Mouse (Mus musculus): ENCODE measurements around the gene Pfdn4. TPM values are rescaled to one million over a fixed set of nuclear protein-coding genes. Genes with fewer than 3 reads are reported as not detected.

Pfdn4 gene
- polyA plus RNA-seq, 1 experiment from 2014 or later, result 48.1 TPM

DNA sequence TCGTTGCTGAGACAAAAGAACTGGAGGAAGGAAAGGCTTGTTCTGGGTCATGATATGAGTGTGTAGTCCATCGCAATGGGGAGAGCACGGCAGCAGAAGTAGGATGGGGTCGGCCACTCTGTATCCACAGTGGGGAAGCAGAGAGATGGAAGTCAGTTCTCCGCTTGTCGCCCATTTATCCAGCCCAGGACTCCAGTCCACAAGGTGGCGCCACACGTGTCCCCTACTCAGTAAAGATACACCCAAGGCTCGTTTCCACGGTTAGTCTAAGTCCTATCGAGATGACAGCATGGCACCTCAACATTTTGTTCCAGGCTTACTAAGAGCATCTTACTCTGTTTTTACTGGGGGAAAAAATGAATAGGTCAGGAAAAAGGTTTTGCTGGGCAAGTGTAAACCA is 20.0 kb upstream of the Pfdn4 start:
- no peaks in the 10 kb centered on the region; a peak in 1 of 4 replicates for H3K4me1 ChIP-seq (ENCODE audit: control insufficient read depth in 2 of 2, insufficient read depth in 2 of 2, low read length in 2 of 2)
- peaks cover 82% of the 10 kb centered on the region for H3K27me3 ChIP-seq (ENCODE audit: control insufficient read depth, insufficient read depth, low read length)
- no peak overlapping the region for H3K4me3 ChIP-seq (ENCODE audit: control insufficient read depth in 1 of 2, insufficient read depth in 1 of 2, low read depth in 1 of 2, low read length in 2 of 2)
- H3K9me3 ChIP-seq (ENCODE audit: control insufficient read depth, low read length), result peaks cover 3% of the 10 kb centered on the region; the same call in 1 of the 2 replicates
- H3K4me2 ChIP-seq (ENCODE audit: low read length), result no peak overlapping the region
- no peak for ATAC-seq (ENCODE audit: insufficient number of reproducible peaks, insufficient read depth, low FRiP score, low read depth)
- no peak overlapping the region for H3K9ac ChIP-seq (ENCODE audit: low read length)
- 60% methylated on average over 11 of the region's 11 CpGs for WGBS
- no peaks in the 10 kb centered on the region for H3K36me3 ChIP-seq (ENCODE audit: control insufficient read depth, insufficient read depth, low read length)
- H3K27ac ChIP-seq (replicated peaks in 1 of 2; ENCODE audit: control insufficient read depth in 1 of 2, insufficient read depth in 1 of 2, low read depth in 2 of 2, low read length in 2 of 2), result no peak overlapping the region

DNA sequence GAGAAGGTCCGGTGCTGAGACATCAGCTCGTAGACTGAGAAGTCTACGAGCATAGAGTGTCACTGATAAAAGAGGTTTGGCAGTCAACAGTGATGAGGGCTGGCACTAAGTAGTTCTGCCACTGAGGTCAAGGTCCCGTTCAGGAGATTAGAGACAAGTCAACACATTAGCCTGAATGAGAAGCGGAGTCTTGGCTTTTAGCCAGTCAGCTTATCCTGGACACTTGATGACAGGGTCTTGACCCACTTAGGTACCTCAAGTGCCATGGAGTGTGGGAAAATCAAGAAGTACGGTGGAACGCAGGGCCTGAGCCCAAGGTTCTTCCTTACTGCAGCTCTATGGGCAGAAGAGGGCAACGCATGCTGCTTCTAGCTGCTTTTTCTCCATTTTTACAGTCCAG is 19.6 kb upstream of the Pfdn4 start:
- no peak overlapping the region for H3K4me2 ChIP-seq (ENCODE audit: low read length)
- H3K9me3 ChIP-seq (ENCODE audit: control insufficient read depth, low read length), result peaks cover 3% of the 10 kb centered on the region; the same call in 1 of the 2 replicates
- H3K4me3 ChIP-seq (ENCODE audit: control insufficient read depth in 1 of 2, insufficient read depth in 1 of 2, low read depth in 1 of 2, low read length in 2 of 2), result no peak overlapping the region
- WGBS, result 13% methylated on average over 8 of the region's 8 CpGs
- no peaks in the 10 kb centered on the region; a peak in 1 of 4 replicates for H3K4me1 ChIP-seq (ENCODE audit: control insufficient read depth in 2 of 2, insufficient read depth in 2 of 2, low read length in 2 of 2)
- peaks cover 82% of the 10 kb centered on the region for H3K27me3 ChIP-seq (ENCODE audit: control insufficient read depth, insufficient read depth, low read length)
- H3K36me3 ChIP-seq (ENCODE audit: control insufficient read depth, insufficient read depth, low read length), result no peaks in the 10 kb centered on the region
- H3K27ac ChIP-seq (replicated peaks in 1 of 2; ENCODE audit: control insufficient read depth in 1 of 2, insufficient read depth in 1 of 2, low read depth in 2 of 2, low read length in 2 of 2), result no peak overlapping the region
- ATAC-seq (ENCODE audit: insufficient number of reproducible peaks, insufficient read depth, low FRiP score, low read depth), result 0 out of 2 replicates have a peak, but pooled peaks have one; percentile 43
- H3K9ac ChIP-seq (ENCODE audit: low read length), result no peak overlapping the region

DNA sequence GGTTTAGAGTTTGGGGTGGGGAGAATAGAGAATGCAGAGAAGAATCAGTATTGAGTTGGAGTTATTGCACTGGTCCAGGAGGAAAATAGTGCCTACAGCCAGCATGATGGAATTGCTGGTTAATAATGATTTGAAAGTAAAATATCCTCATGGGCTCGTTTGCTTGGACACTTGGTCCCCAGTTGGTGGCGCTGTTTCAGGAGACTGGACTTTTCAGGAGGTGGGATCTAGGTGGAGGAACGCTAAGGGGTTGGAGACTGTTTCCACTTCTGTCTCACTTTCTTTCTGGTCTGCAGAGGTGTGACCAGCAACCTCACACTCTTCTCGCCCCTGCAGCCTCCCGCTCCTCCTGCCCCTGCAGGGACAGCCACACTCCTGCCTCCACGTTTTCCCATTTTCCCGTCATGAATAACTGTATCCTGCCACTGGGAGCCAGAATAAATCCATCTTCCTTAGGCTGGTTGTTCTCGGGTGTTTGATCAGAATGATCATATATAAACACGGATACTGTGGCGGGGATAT is 14.1 kb upstream of the Pfdn4 start:
- no peak for ATAC-seq (ENCODE audit: insufficient number of reproducible peaks, insufficient read depth, low FRiP score, low read depth)
- no peak overlapping the region for H3K4me2 ChIP-seq (ENCODE audit: low read length)
- no peak overlapping the region for H3K27ac ChIP-seq (replicated peaks in 1 of 2; ENCODE audit: control insufficient read depth in 1 of 2, insufficient read depth in 1 of 2, low read depth in 2 of 2, low read length in 2 of 2)
- 59% methylated on average over 10 of the region's 10 CpGs for WGBS
- no peaks in the 10 kb centered on the region for H3K4me1 ChIP-seq (ENCODE audit: control insufficient read depth in 2 of 2, insufficient read depth in 2 of 2, low read length in 2 of 2)
- H3K9me3 ChIP-seq (ENCODE audit: control insufficient read depth, low read length), result no peaks in the 10 kb centered on the region
- peaks cover 92% of the 10 kb centered on the region for H3K27me3 ChIP-seq (ENCODE audit: control insufficient read depth, insufficient read depth, low read length)
- H3K4me3 ChIP-seq (ENCODE audit: control insufficient read depth in 1 of 2, insufficient read depth in 1 of 2, low read depth in 1 of 2, low read length in 2 of 2), result no peak overlapping the region
- no peak overlapping the region for H3K9ac ChIP-seq (ENCODE audit: low read length)
- H3K36me3 ChIP-seq (ENCODE audit: control insufficient read depth, insufficient read depth, low read length), result no peaks in the 10 kb centered on the region

- 66% methylated on average over 11 of the region's 11 CpGs for WGBS
These were observed 12.3 kb upstream of the Pfdn4 start for GRCm38 (mm10) chr2:170483914-170484313.

DNA sequence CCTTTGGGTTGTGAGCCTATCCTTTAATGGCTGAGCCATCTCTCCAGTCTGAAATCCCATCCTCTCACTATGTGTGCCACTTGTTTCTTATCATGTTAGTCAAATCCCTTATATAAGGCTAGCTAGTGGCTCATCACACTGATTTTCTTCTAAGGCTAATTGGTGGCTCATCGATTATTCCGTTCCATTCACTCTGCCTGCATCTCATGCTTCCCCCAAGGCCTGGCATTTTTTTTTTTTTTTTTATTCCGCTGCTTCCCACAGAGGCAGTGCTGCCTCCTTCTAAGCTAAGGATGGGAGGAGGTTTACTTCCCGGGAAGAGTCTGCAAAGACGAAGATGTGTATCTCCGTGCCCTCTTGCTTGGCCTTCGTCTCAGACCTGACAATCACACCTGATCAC is 9.0 kb upstream of the Pfdn4 start:
- no peaks in the 10 kb centered on the region for H3K4me1 ChIP-seq (ENCODE audit: control insufficient read depth in 2 of 2, insufficient read depth in 2 of 2, low read length in 2 of 2)
- WGBS, result 79% methylated on average over 7 of the region's 7 CpGs
- H3K27ac ChIP-seq (replicated peaks in 1 of 2; ENCODE audit: control insufficient read depth in 1 of 2, insufficient read depth in 1 of 2, low read depth in 2 of 2, low read length in 2 of 2), result no peak overlapping the region
- H3K9me3 ChIP-seq (ENCODE audit: control insufficient read depth, low read length), result no peaks in the 10 kb centered on the region
- peaks cover 96% of the 10 kb centered on the region for H3K27me3 ChIP-seq (ENCODE audit: control insufficient read depth, insufficient read depth, low read length)
- H3K9ac ChIP-seq (ENCODE audit: low read length), result no peak overlapping the region
- H3K36me3 ChIP-seq (ENCODE audit: control insufficient read depth, insufficient read depth, low read length), result no peaks in the 10 kb centered on the region
- ATAC-seq (ENCODE audit: insufficient number of reproducible peaks, insufficient read depth, low FRiP score, low read depth), result no peak
- H3K4me2 ChIP-seq (ENCODE audit: low read length), result no peak overlapping the region
- no peak overlapping the region for H3K4me3 ChIP-seq (ENCODE audit: control insufficient read depth in 1 of 2, insufficient read depth in 1 of 2, low read depth in 1 of 2, low read length in 2 of 2)

More at GRCm38 (mm10) chr2:170483914-170484313, 12.3 kb upstream of the Pfdn4 start:
- no peak overlapping the region for H3K4me2 ChIP-seq (ENCODE audit: low read length)
- no peak overlapping the region for H3K9ac ChIP-seq (ENCODE audit: low read length)
- no peak overlapping the region for H3K4me3 ChIP-seq (ENCODE audit: control insufficient read depth in 1 of 2, insufficient read depth in 1 of 2, low read depth in 1 of 2, low read length in 2 of 2)
- no peaks in the 10 kb centered on the region for H3K4me1 ChIP-seq (ENCODE audit: control insufficient read depth in 2 of 2, insufficient read depth in 2 of 2, low read length in 2 of 2)
- H3K27me3 ChIP-seq (ENCODE audit: control insufficient read depth, insufficient read depth, low read length), result peaks cover 96% of the 10 kb centered on the region
- ATAC-seq (ENCODE audit: insufficient number of reproducible peaks, insufficient read depth, low FRiP score, low read depth), result no peak
- H3K36me3 ChIP-seq (ENCODE audit: control insufficient read depth, insufficient read depth, low read length), result no peaks in the 10 kb centered on the region
- no peak overlapping the region for H3K27ac ChIP-seq (replicated peaks in 1 of 2; ENCODE audit: control insufficient read depth in 1 of 2, insufficient read depth in 1 of 2, low read depth in 2 of 2, low read length in 2 of 2)
- no peaks in the 10 kb centered on the region for H3K9me3 ChIP-seq (ENCODE audit: control insufficient read depth, low read length)

GRCm38 (mm10) chr2:170487890-170488502 is 8.2 kb upstream of the Pfdn4 start:
- WGBS, result 54% methylated on average over 26 of the region's 26 CpGs
- Histone ChIP-seq H3K27ac (replicated peaks in 1 of 2; ENCODE audit: control insufficient read depth in 1 of 2, insufficient read depth in 1 of 2, low read depth in 2 of 2, low read length in 2 of 2) (no peak overlapping the region), H3K9me3 (ENCODE audit: control insufficient read depth, low read length) (no peaks in the 10 kb centered on the region), H3K4me3 (ENCODE audit: control insufficient read depth in 1 of 2, insufficient read depth in 1 of 2, low read depth in 1 of 2, low read length in 2 of 2) (no peak overlapping the region), H3K9ac (ENCODE audit: low read length) (no peak overlapping the region), H3K4me2 (ENCODE audit: low read length) (no peak overlapping the region), H3K27me3 (ENCODE audit: control insufficient read depth, insufficient read depth, low read length) (peaks cover 95% of the 10 kb centered on the region), H3K4me1 (ENCODE audit: control insufficient read depth in 2 of 2, insufficient read depth in 2 of 2, low read length in 2 of 2) (no peaks in the 10 kb centered on the region), H3K36me3 (ENCODE audit: control insufficient read depth, insufficient read depth, low read length) (no peaks in the 10 kb centered on the region)
- ATAC-seq (ENCODE audit: insufficient number of reproducible peaks, insufficient read depth, low FRiP score, low read depth), result no peak

GRCm38 (mm10) chr2:170494784-170495710 is 1.2 kb upstream of the Pfdn4 start:
- Histone ChIP-seq H3K27ac (replicated peaks in 1 of 2; ENCODE audit: control insufficient read depth in 1 of 2, insufficient read depth in 1 of 2, low read depth in 2 of 2, low read length in 2 of 2) (no peak overlapping the region), H3K4me2 (ENCODE audit: low read length) (no peak overlapping the region), H3K36me3 (ENCODE audit: control insufficient read depth, insufficient read depth, low read length) (no peaks in the 10 kb centered on the region), H3K4me1 (ENCODE audit: control insufficient read depth in 2 of 2, insufficient read depth in 2 of 2, low read length in 2 of 2) (peaks cover 2 to 10% of the 10 kb centered on the region in 2 experiments; a peak in 3 of 4 replicates), H3K9ac (ENCODE audit: low read length) (no peak overlapping the region), H3K9me3 (ENCODE audit: control insufficient read depth, low read length) (no peaks in the 10 kb centered on the region), H3K4me3 (ENCODE audit: control insufficient read depth in 1 of 2, insufficient read depth in 1 of 2, low read depth in 1 of 2, low read length in 2 of 2) (no peak overlapping the region), H3K27me3 (ENCODE audit: control insufficient read depth, insufficient read depth, low read length) (peaks cover 96% of the 10 kb centered on the region)
- ATAC-seq (ENCODE audit: insufficient number of reproducible peaks, insufficient read depth, low FRiP score, low read depth), result no peak
- 9% methylated on average over 31 of the region's 31 CpGs for WGBS

All from heart, embryonic 14.5 days (tissue).